Mouse (Mus musculus): Measurements from ENCODE around the gene Gtf2h1.

Gene Gtf2h1

GRCm38 (mm10) chr7:46795287-46796205 lies at the start of gene Gtf2h1, which contains the start of gene Hps5:
Gene Gtf2h1 (plus strand): TSS chr7:46796103.
Gene Hps5 (minus strand): TSS chr7:46796064.
- DNase-seq = peak; percentile 100

- no peak for DNase-seq
Observed at GRCm38 (mm10) chr7:46746381-46746780, 49.5 kb upstream of the Gtf2h1 start.

- no peak for DNase-seq
Observed at GRCm38 (mm10) chr7:46748459-46748858, 47.4 kb upstream of the Gtf2h1 start.

- no peak for DNase-seq
Observed at GRCm38 (mm10) chr7:46751490-46751889, 44.4 kb upstream of the Gtf2h1 start, which contains the start of gene Saa2. Gene Saa2 (plus strand): TSS chr7:46751790.

GRCm38 (mm10) chr7:46761049-46761795 lies 34.7 kb upstream of the Gtf2h1 start:
- no peak for DNase-seq

- no peak for DNase-seq
Observed at GRCm38 (mm10) chr7:46762601-46763000, 33.3 kb upstream of the Gtf2h1 start.

- no peak for DNase-seq
Observed at GRCm38 (mm10) chr7:46764672-46765071, 31.2 kb upstream of the Gtf2h1 start.

- no peak for DNase-seq
Observed at GRCm38 (mm10) chr7:46767371-46767770, 28.5 kb upstream of the Gtf2h1 start.

GRCm38 (mm10) chr7:46768451-46768850 lies 27.5 kb upstream of the Gtf2h1 start:
- no peak for DNase-seq

- DNase-seq = peak; percentile 71
Observed at GRCm38 (mm10) chr7:46770706-46771105, 25.2 kb upstream of the Gtf2h1 start.

GRCm38 (mm10) chr7:46789177-46789849 lies 6.6 kb upstream of the Gtf2h1 start:
- no peak for DNase-seq

GRCm38 (mm10) chr7:46793871-46794270 lies 2.0 kb upstream of the Gtf2h1 start:
- DNase-seq = no peak

GRCm38 (mm10) chr7:46796206-46796679 lies 340 bp downstream of the Gtf2h1 start:
- no peak for DNase-seq

GRCm38 (mm10) chr7:46796779-46797178 lies 876 bp downstream of the Gtf2h1 start:
- DNase-seq = no peak

GRCm38 (mm10) chr7:46810325-46810724 lies 14.4 kb downstream of the Gtf2h1 start:
- no peak for DNase-seq

- no peak for DNase-seq
Observed at GRCm38 (mm10) chr7:46814012-46814411, 18.1 kb downstream of the Gtf2h1 start.

- peak; percentile 33 for DNase-seq
Observed at GRCm38 (mm10) chr7:46820876-46821632, 25.2 kb downstream of the Gtf2h1 start.

GRCm38 (mm10) chr7:46827046-46827802 lies 31.3 kb downstream of the Gtf2h1 start:
- DNase-seq = peak; percentile 49

- DNase-seq = no peak
Observed at GRCm38 (mm10) chr7:46827803-46828184, 31.9 kb downstream of the Gtf2h1 start.

- DNase-seq = no peak
Observed at GRCm38 (mm10) chr7:46829911-46830310, 34.0 kb downstream of the Gtf2h1 start.

All from kidney, postnatal 10 days (tissue).